Mouse (Mus musculus): ENCODE results near the gene Vmn1r129. TPM values are rescaled to one million over a fixed set of nuclear protein-coding genes. Genes with fewer than 3 reads are reported as not detected.
"Not testable (repeated sequence)": the region's sequence is repeated elsewhere in the genome, so short reads cannot be mapped to it uniquely, and the experiment has no call there.

Gene Vmn1r129
- total RNA-seq (2014; rRNA removed) (not detected in 2 replicates), polyA plus RNA-seq (2015; fragmentation: Nextera tagmentation; extraction: Ambion mirVana) (not detected in 2 replicates)

GRCm38 (mm10) chr7:21361191-21361590 lies at the start of gene Vmn1r129:
Vmn1r129 (minus strand) TSS chr7:21361291.
- ATAC-seq; DNase-seq (ENCODE audit: low spot score); H3K36me3 ChIP-seq (ENCODE audit: insufficient read depth, low read length); H3K27me3 ChIP-seq (ENCODE audit: insufficient read depth, low read length); H3K9me3 ChIP-seq (ENCODE audit: low read length); H3K4me2 ChIP-seq (ENCODE audit: low read depth, low read length); H3K4me1 ChIP-seq (ENCODE audit: insufficient read depth, low read length); H3K27ac ChIP-seq; H3K4me3 ChIP-seq (ENCODE audit: low read length); H3K9ac ChIP-seq (replicated peaks; ENCODE audit: low read length): not testable (repeated sequence)
- WGBS = no CpG with 5 or more reads among the region's 1 CpGs

GRCm38 (mm10) chr7:21349073-21349472 lies 12.0 kb downstream of the Vmn1r129 start, which contains the start of gene Vmn1r128:
Vmn1r128 (plus strand) TSS chr7:21349373.
- not testable (repeated sequence) for H3K9me3 ChIP-seq (ENCODE audit: low read length); H3K9ac ChIP-seq (replicated peaks; ENCODE audit: low read length); H3K36me3 ChIP-seq (ENCODE audit: insufficient read depth, low read length); H3K27me3 ChIP-seq (ENCODE audit: insufficient read depth, low read length); ATAC-seq; DNase-seq (ENCODE audit: low spot score); H3K27ac ChIP-seq; H3K4me3 ChIP-seq (ENCODE audit: low read length); H3K4me2 ChIP-seq (ENCODE audit: low read depth, low read length); H3K4me1 ChIP-seq (ENCODE audit: insufficient read depth, low read length)
- WGBS = 71% methylated on average over 1 of the region's 1 CpGs

DNA sequence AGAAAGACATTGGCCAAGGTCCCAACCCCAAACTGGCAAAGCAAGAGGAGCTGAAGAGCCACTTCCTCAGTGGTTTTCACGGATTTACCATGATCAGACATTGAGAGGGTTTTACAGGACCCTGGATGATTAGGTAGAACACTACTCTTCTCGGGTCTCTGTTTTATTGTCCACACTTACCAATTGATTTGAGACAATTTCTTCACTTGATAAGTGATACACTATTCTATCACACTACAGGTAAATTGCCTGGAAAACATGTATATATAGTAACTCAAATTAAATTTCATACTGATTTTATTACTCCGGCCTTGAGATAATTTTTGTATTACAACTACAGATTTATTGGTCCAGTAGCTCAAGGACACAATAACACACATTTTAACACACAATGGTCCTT lies 41.3 kb downstream of the Vmn1r129 start, which contains the start of gene Vmn1r127:
TSS of gene Vmn1r127 (minus strand) at position 101 of the 400 bp plus-strand sequence.
- not testable (repeated sequence) for H3K27me3 ChIP-seq (ENCODE audit: insufficient read depth, low read length); ATAC-seq; H3K9me3 ChIP-seq (ENCODE audit: low read length); H3K36me3 ChIP-seq (ENCODE audit: insufficient read depth, low read length); H3K4me2 ChIP-seq (ENCODE audit: low read depth, low read length); H3K4me1 ChIP-seq (ENCODE audit: insufficient read depth, low read length); H3K4me3 ChIP-seq (ENCODE audit: low read length); H3K27ac ChIP-seq; H3K9ac ChIP-seq (replicated peaks; ENCODE audit: low read length); DNase-seq (ENCODE audit: low spot score)
- no CpG with 5 or more reads among the region's 3 CpGs for WGBS

Other genes starting within 250 kb of the Vmn1r129 start
- not detected in 2 replicates for gene Vmn1r122, start 227.2 kb downstream of the Vmn1r129 start, total RNA-seq (2014; rRNA removed)
- gene Vmn1r122, start 227.2 kb downstream of the Vmn1r129 start, polyA plus RNA-seq (2015; fragmentation: Nextera tagmentation; extraction: Ambion mirVana) = not detected in 2 replicates
- gene Vmn1r123, start 199.1 kb downstream of the Vmn1r129 start, total RNA-seq (2014; rRNA removed) = not detected in 2 replicates
- gene Vmn1r123, start 199.1 kb downstream of the Vmn1r129 start, polyA plus RNA-seq (2015; fragmentation: Nextera tagmentation; extraction: Ambion mirVana) = not detected in 2 replicates
- not detected in 2 replicates for gene Gm5157, start 170.9 kb downstream of the Vmn1r129 start, total RNA-seq (2014; rRNA removed)
- not detected in 2 replicates for gene Gm5157, start 170.9 kb downstream of the Vmn1r129 start, polyA plus RNA-seq (2015; fragmentation: Nextera tagmentation; extraction: Ambion mirVana)
- gene Vmn1r124, start 100.7 kb downstream of the Vmn1r129 start, total RNA-seq (2014; rRNA removed) = not detected in 2 replicates
- gene Vmn1r124, start 100.7 kb downstream of the Vmn1r129 start, polyA plus RNA-seq (2015; fragmentation: Nextera tagmentation; extraction: Ambion mirVana) = not detected in 2 replicates
- gene Vmn1r125, start 89.1 kb downstream of the Vmn1r129 start, total RNA-seq (2014; rRNA removed) = not detected in 2 replicates
- gene Vmn1r125, start 89.1 kb downstream of the Vmn1r129 start, polyA plus RNA-seq (2015; fragmentation: Nextera tagmentation; extraction: Ambion mirVana) = not detected in 2 replicates
- not detected in 2 replicates for gene Vmn1r126, start 59.8 kb downstream of the Vmn1r129 start, total RNA-seq (2014; rRNA removed)
- gene Vmn1r126, start 59.8 kb downstream of the Vmn1r129 start, polyA plus RNA-seq (2015; fragmentation: Nextera tagmentation; extraction: Ambion mirVana) = not detected in 2 replicates
- gene Vmn1r127, start 41.4 kb downstream of the Vmn1r129 start, total RNA-seq (2014; rRNA removed) = not detected in 2 replicates
- not detected in 2 replicates for gene Vmn1r127, start 41.4 kb downstream of the Vmn1r129 start, polyA plus RNA-seq (2015; fragmentation: Nextera tagmentation; extraction: Ambion mirVana)
- not detected in 2 replicates for gene Vmn1r128, start 11.9 kb downstream of the Vmn1r129 start, total RNA-seq (2014; rRNA removed)
- not detected in 2 replicates for gene Vmn1r128, start 11.9 kb downstream of the Vmn1r129 start, polyA plus RNA-seq (2015; fragmentation: Nextera tagmentation; extraction: Ambion mirVana)
- not detected in 2 replicates for gene Gm6882, start 71.5 kb upstream of the Vmn1r129 start, total RNA-seq (2014; rRNA removed)
- gene Gm6882, start 71.5 kb upstream of the Vmn1r129 start, polyA plus RNA-seq (2015; fragmentation: Nextera tagmentation; extraction: Ambion mirVana) = not detected in 2 replicates
- not detected in 2 replicates for gene Vmn1r130, start 150.5 kb upstream of the Vmn1r129 start, total RNA-seq (2014; rRNA removed)
- gene Vmn1r130, start 150.5 kb upstream of the Vmn1r129 start, polyA plus RNA-seq (2015; fragmentation: Nextera tagmentation; extraction: Ambion mirVana) = not detected in 2 replicates
- not detected in 2 replicates for gene Vmn1r131, start 184.8 kb upstream of the Vmn1r129 start, total RNA-seq (2014; rRNA removed)
- gene Vmn1r131, start 184.8 kb upstream of the Vmn1r129 start, polyA plus RNA-seq (2015; fragmentation: Nextera tagmentation; extraction: Ambion mirVana) = not detected in 2 replicates

All from hindbrain, postnatal 0 days (tissue).